Mouse (Mus musculus): ENCODE results near the gene Nipa1.
"Not testable (repeated sequence)": the region's sequence is repeated elsewhere in the genome, so short reads cannot be mapped to it uniquely, and the experiment has no call there.

The Nipa1 gene

GRCm38 (mm10) chr7:56019930-56020253 is at the start of gene Nipa1:
Gene Nipa1 (minus strand): TSS chr7:56019954.
- no peak for DNase-seq (ENCODE audit: low read depth, low spot score)

- DNase-seq (ENCODE audit: low read depth, low spot score), result no peak
Observed at GRCm38 (mm10) chr7:56066634-56067033, 46.9 kb upstream of the Nipa1 start.

GRCm38 (mm10) chr7:56066136-56066535 is 46.4 kb upstream of the Nipa1 start:
- DNase-seq (ENCODE audit: low read depth, low spot score), result no peak

- DNase-seq (ENCODE audit: low read depth, low spot score), result no peak
Observed at GRCm38 (mm10) chr7:56064876-56065275, 45.1 kb upstream of the Nipa1 start.

- DNase-seq (ENCODE audit: low read depth, low spot score), result no peak
Observed at GRCm38 (mm10) chr7:56055338-56055737, 35.6 kb upstream of the Nipa1 start.

GRCm38 (mm10) chr7:56052996-56053395 is 33.2 kb upstream of the Nipa1 start:
- no peak for DNase-seq (ENCODE audit: low read depth, low spot score)

- peak; percentile 38 for DNase-seq (ENCODE audit: low read depth, low spot score)
Observed at GRCm38 (mm10) chr7:56050487-56050911, 30.7 kb upstream of the Nipa1 start.

GRCm38 (mm10) chr7:56049831-56050321 is 30.1 kb upstream of the Nipa1 start, which contains the start of gene Herc2:
Gene Herc2 (plus strand): TSS chr7:56050196.
- DNase-seq (ENCODE audit: low read depth, low spot score), result peak; percentile 99

- DNase-seq (ENCODE audit: low read depth, low spot score), result no peak
Observed at GRCm38 (mm10) chr7:56047178-56047577, 27.4 kb upstream of the Nipa1 start.

GRCm38 (mm10) chr7:56044267-56044629 is 24.5 kb upstream of the Nipa1 start:
- DNase-seq (ENCODE audit: low read depth, low spot score), result no peak

- DNase-seq (ENCODE audit: low read depth, low spot score), result no peak
Observed at GRCm38 (mm10) chr7:56043577-56044266, 24.0 kb upstream of the Nipa1 start.

GRCm38 (mm10) chr7:56042353-56042752 is 22.6 kb upstream of the Nipa1 start:
- DNase-seq (ENCODE audit: low read depth, low spot score), result peak; percentile 78

- no peak for DNase-seq (ENCODE audit: low read depth, low spot score)
Observed at GRCm38 (mm10) chr7:56023586-56023985, 3.8 kb upstream of the Nipa1 start.

GRCm38 (mm10) chr7:56018972-56019929 is 503 bp downstream of the Nipa1 start:
- DNase-seq (ENCODE audit: low read depth, low spot score), result peak; percentile 70

GRCm38 (mm10) chr7:56018446-56018971 is 1.2 kb downstream of the Nipa1 start:
- DNase-seq (ENCODE audit: low read depth, low spot score), result no peak

- DNase-seq (ENCODE audit: low read depth, low spot score), result no peak
Observed at GRCm38 (mm10) chr7:56017761-56018160, 2.0 kb downstream of the Nipa1 start.

- DNase-seq (ENCODE audit: low read depth, low spot score), result no peak
Observed at GRCm38 (mm10) chr7:56015837-56016236, 3.9 kb downstream of the Nipa1 start.

- no peak for DNase-seq (ENCODE audit: low read depth, low spot score)
Observed at GRCm38 (mm10) chr7:56015172-56015571, 4.6 kb downstream of the Nipa1 start.

GRCm38 (mm10) chr7:56014002-56014702 is 5.6 kb downstream of the Nipa1 start:
- not testable (repeated sequence) for DNase-seq (ENCODE audit: low read depth, low spot score)

GRCm38 (mm10) chr7:56013261-56014001 is 6.3 kb downstream of the Nipa1 start:
- no peak for DNase-seq (ENCODE audit: low read depth, low spot score)

GRCm38 (mm10) chr7:56011018-56011333 is 8.8 kb downstream of the Nipa1 start:
- DNase-seq (ENCODE audit: low read depth, low spot score), result no peak
